ENCODE assay signal across 11 mouse cellular contexts in the genomic region with DNA sequence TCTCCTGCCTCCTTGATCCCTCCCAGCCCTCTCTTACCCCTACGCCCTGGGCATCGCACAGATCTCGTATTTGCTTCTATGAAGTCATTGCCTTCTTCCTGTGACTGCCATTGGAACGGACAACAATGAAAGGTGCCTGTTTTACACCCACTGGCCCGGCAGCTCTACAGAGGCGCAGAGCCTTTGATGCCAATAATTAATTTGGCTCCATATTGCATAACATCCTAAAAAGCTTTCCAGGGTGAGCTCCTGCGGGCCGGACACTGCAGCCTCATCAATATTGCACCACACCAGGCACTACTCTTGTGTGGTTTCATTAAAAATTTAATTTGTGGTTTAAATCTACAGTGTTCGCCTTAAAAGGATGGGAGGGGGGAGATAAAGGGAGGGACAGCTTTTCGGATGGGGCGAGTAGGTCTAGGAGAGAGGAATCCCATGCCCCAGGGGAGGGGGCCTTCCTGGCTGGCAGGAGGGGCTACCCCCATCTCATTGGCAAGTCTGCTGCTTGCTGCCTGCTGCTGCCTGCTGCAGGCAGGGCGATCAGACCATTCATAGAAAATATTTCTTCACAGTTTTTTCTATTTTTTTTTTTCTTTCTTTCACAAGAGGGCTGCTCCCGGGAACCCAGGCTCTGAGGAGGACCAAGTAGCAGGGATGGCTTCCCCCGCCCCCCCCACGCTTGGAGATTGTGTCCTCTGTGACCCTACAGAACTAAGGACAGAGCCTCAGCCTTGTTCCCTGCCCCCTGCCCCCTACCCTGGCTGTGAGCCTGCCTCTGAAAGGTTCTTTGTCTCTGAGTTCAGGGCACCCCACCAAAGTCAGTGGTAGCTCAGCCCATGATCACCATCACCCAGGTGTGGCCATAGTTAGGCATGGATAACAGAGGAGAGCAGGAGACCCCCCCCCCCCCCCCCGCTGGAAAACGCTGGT. TPM values are rescaled to one million over a fixed set of nuclear protein-coding genes. Genes with fewer than 3 reads are reported as not detected.
A peak's percentile ranks its signal among the peaks of the same experiment; 100 is the strongest.
DNase-seq lines count a peak whose midpoint lies in the region; ATAC-seq and TF ChIP-seq lines count a peak whose summit lies in the region.
"Had no signal": no experiment of that assay in that cellular context is flagged by ENCODE, and none has a peak within 500 bp of the region (broad histone marks: within the 10 kb centered on the region; RNA-seq: fewer than 3 reads in every experiment).

No protein-coding gene starts in this region.

- H3K27ac ChIP-seq in forebrain, postnatal 0 days (ENCODE audit: low read depth, low read length), result no peak overlapping the region
- peak overlapping the region; percentile 69 for H3K27ac ChIP-seq in midbrain, embryonic 11.5 days (ENCODE audit: low read depth, low read length)
- H3K27ac ChIP-seq: heart, embryonic 15.5 days; kidney, postnatal 0 days had no signal

- H3K9ac ChIP-seq in forebrain, postnatal 0 days, result peak overlapping the region; percentile 18; the same call in 1 of the 2 replicates
- H3K9ac ChIP-seq in midbrain, embryonic 11.5 days (ENCODE audit: low read length), result peak overlapping the region; percentile 35; the same call in 1 of the 2 replicates
- H3K9ac ChIP-seq: heart, embryonic 15.5 days had no signal

- H3K36me3 ChIP-seq in forebrain, postnatal 0 days (ENCODE audit: insufficient read depth), result no peaks in the 10 kb centered on the region
- no peaks in the 10 kb centered on the region for H3K36me3 ChIP-seq in midbrain, embryonic 11.5 days (ENCODE audit: control insufficient read depth, insufficient read depth, low read length)
- H3K36me3 ChIP-seq: heart, embryonic 15.5 days had no signal

- H3K4me2 ChIP-seq in forebrain, postnatal 0 days (ENCODE audit: low read depth), result 0 out of 2 replicates have a peak overlapping the region, but pooled peaks have one; percentile 6
- peak overlapping the region; percentile 22 for H3K4me2 ChIP-seq in midbrain, embryonic 11.5 days
- H3K4me2 ChIP-seq: heart, embryonic 15.5 days had no signal

- no peak; the same call in 1 of the 2 replicates for ATAC-seq in forebrain, postnatal 0 days
- ATAC-seq in midbrain, embryonic 11.5 days (ENCODE audit: low FRiP score), result peak; percentile 66
- ATAC-seq in megakaryocyte-erythroid progenitor cell, adult 5-6 weeks (replicated peaks; ENCODE audit: low FRiP score, low TSS enrichment, poor library complexity, severe bottlenecking), result no peak

- no peaks in the 10 kb centered on the region for H3K27me3 ChIP-seq in forebrain, postnatal 0 days (ENCODE audit: insufficient read depth, low read length)
- peaks cover 9% of the 10 kb centered on the region for H3K27me3 ChIP-seq in midbrain, embryonic 11.5 days (ENCODE audit: control insufficient read depth, insufficient read depth, low read length)

- WGBS in forebrain, postnatal 0 days, result 16% methylated on average over 16 of the region's 17 CpGs
- 19% methylated on average over 16 of the region's 17 CpGs for WGBS in midbrain, embryonic 11.5 days

- no peaks in the 10 kb centered on the region for H3K9me3 ChIP-seq in forebrain, postnatal 0 days (ENCODE audit: low read length)
- H3K9me3 ChIP-seq in midbrain, embryonic 11.5 days (ENCODE audit: control insufficient read depth, low read length), result no peaks in the 10 kb centered on the region
- H3K9me3 ChIP-seq: heart, embryonic 15.5 days had no signal

- no peak overlapping the region for H3K4me3 ChIP-seq in forebrain, postnatal 0 days (ENCODE audit: low read depth, low read length)
- H3K4me3 ChIP-seq in midbrain, embryonic 11.5 days (ENCODE audit: low read depth, low read length), result no peak overlapping the region
- H3K4me3 ChIP-seq: heart, embryonic 15.5 days had no signal

- peaks cover 12% of the 10 kb centered on the region; the same call in 1 of the 2 replicates for H3K4me1 ChIP-seq in forebrain, postnatal 0 days (ENCODE audit: insufficient read depth)
- H3K4me1 ChIP-seq in midbrain, embryonic 11.5 days (ENCODE audit: control insufficient read depth, insufficient read depth, low read length), result peaks cover 22% of the 10 kb centered on the region

- no peak for TF ChIP-seq CTCF in forebrain, postnatal 0 days (IDR thresholded peaks at IDR 0.05; ENCODE audit: low read depth)

- DNase-seq in Muller cell, postnatal 12 days (ENCODE audit: inconsistent ontology term), result peak; percentile 29
- DNase-seq in embryo, embryonic 10.5 days (ENCODE audit: low spot score), result peak; percentile 65
- no peak for DNase-seq in forebrain, postnatal 0 days
- peak; percentile 88 for DNase-seq in midbrain, embryonic 11.5 days (ENCODE audit: low spot score, missing footprints)
- DNase-seq in ovary, postnatal 10 days (ENCODE audit: low spot score), result no peak
- DNase-seq in layer of hippocampus, adult 8-10 months (ENCODE audit: low spot score in 2 of 2), result no peak
- DNase-seq: cerebellum, adult 11-12 months; lung, postnatal 4 days had no signal

RNA-seq across cellular contexts. Expression of a gene that starts 10.7 kb away (rescaled TPM):
- total RNA-seq in forebrain, postnatal 0 days (2014; rRNA removed), result 10.0 and 14.2 TPM in 2 replicates
- 5.1 and 6.9 TPM in 2 replicates for polyA plus RNA-seq in forebrain, postnatal 0 days (2015; fragmentation: Nextera tagmentation; extraction: Ambion mirVana)
- 2.5 and 3.0 TPM in 2 replicates for polyA plus RNA-seq in midbrain, embryonic 11.5 days (2014; fragmentation: Nextera tagmentation; extraction: Ambion mirVana)
- total RNA-seq in megakaryocyte-erythroid progenitor cell, adult 5-6 weeks (2014; fragmentation: Nextera tagmentation), result not detected in 2 replicates
- total RNA-seq in megakaryocyte-erythroid progenitor cell, adult 5-6 weeks (2017), result not detected in 2 replicates
- 100 to 1,000 TPM; 330 to 455 (median 386) TPM for total RNA-seq in layer of hippocampus, adult 8-10 months (2022)

RNA-seq across cellular contexts. Expression of a gene that starts 44.5 kb away (rescaled TPM):
- total RNA-seq in forebrain, postnatal 0 days (2014; rRNA removed), result 38.4 and 46.7 TPM in 2 replicates
- polyA plus RNA-seq in forebrain, postnatal 0 days (2015; fragmentation: Nextera tagmentation; extraction: Ambion mirVana), result 5.0 and 8.0 TPM in 2 replicates
- polyA plus RNA-seq in midbrain, embryonic 11.5 days (2014; fragmentation: Nextera tagmentation; extraction: Ambion mirVana), result 8.7 and 11.1 TPM in 2 replicates
- total RNA-seq in megakaryocyte-erythroid progenitor cell, adult 5-6 weeks (2014; fragmentation: Nextera tagmentation), result 29.6 and 36.1 TPM in 2 replicates
- total RNA-seq in megakaryocyte-erythroid progenitor cell, adult 5-6 weeks (2017), result 10.2 and 15.8 TPM in 2 replicates
- total RNA-seq in layer of hippocampus, adult 8-10 months (2022), result 10 to 100 TPM; 59.2 to 68.7 (median 63.5) TPM

Comparison
In these comparisons a context has a peak if more than half of its experiments do, and no peak if none do; other contexts are left out.
1. DNase-seq: peak in Muller cell, postnatal 12 days (single experiment), embryo, embryonic 10.5 days (single experiment) and midbrain, embryonic 11.5 days (single experiment); none in forebrain, postnatal 0 days (single experiment), ovary, postnatal 10 days (single experiment) and layer of hippocampus, adult 8-10 months (0 of 2).
2. RNA of a gene that starts 10.7 kb away (total RNA-seq): 330 to 455 TPM in layer of hippocampus, adult 8-10 months; 10.0 to 14.2 TPM in forebrain, postnatal 0 days and not detected in megakaryocyte-erythroid progenitor cell, adult 5-6 weeks; every median in the first group is over 10 times any median in the second.